Mouse (Mus musculus) heart, postnatal 10 days (tissue): ENCODE measurements around the gene Btnl2. TPM values are rescaled to one million over a fixed set of nuclear protein-coding genes. Genes with fewer than 3 reads are reported as not detected.

Experiments used
- DNase-seq, 2 experiments: peaks; one replicate each; pipeline ENCODE4 v3.0.0; 2021
- intact Hi-C: fragments of 180-260 bp; cut with DNase I; formaldehyde crosslinking; loops from one replicate; pipeline ENCODE4 v1.15.1; 2025
- total RNA-seq, 2 experiments: library from RNA; stranded (reverse); gene quantifications; 2 replicates each; pipeline ENCODE4 v1.2.3; 2021

Gene Btnl2
- total RNA-seq, 2 experiments from 2014 or later: 0.22 to 0.30 TPM

GRCm38 (mm10) chr17:34346041-34346440 is 8.6 kb upstream of the Btnl2 start:
- intact Hi-C loops: no loop called here

GRCm38 (mm10) chr17:34347606-34348308 is 6.9 kb upstream of the Btnl2 start:
- peak; percentile 46 to 59 for DNase-seq
- intact Hi-C loops: no loop called here

More at GRCm38 (mm10) chr17:34346041-34346440, 8.6 kb upstream of the Btnl2 start:
- no peak for DNase-seq

DNA sequence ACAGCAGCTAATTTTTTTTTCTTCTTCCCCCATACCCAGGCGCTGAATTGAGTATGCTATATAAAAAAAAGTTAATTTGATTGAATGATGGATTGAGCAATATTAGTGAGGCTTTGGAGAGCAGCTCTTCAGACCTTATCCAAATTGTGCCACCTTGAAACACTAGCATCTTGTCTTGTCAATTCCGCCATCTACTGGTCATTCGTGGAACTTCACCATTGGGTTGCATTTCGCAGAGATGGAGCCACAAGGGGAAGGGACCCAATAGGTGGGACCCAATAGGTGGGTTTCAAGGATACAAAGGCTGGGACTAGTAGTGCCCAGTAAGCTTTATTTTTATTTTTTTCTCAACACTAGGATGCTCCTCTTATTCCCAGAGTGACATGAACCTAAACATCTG is 5.2 kb upstream of the Btnl2 start:
- intact Hi-C loops: loop anchor here (1.0 kb wide), 1 partner anchor 99 kb away; no protein-coding TSS in a partner anchor
- DNase-seq: peak; percentile 74 to 87

DNA sequence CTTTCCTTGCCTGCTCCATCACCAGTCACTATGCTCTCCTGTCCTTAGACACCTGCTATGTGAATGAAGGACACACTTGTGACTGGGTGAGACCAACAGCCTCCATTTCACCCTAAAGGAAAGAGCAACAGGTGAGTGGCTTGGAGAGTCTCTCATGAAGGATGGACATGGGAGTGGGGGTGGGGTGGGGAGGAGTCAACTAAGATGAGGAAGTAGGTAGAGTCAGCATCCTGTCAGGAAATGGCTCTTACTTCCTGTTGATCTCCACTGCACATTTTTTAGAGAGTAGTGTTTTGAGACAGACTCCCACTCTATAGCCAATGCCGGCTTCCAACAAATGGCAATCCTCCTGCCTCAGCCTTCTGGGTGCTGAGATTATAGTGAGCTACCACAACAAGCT is 318 bp downstream of the Btnl2 start:
- peak in 1 of 2 experiments; percentile 4 for DNase-seq
- intact Hi-C loops: no loop called here

DNA sequence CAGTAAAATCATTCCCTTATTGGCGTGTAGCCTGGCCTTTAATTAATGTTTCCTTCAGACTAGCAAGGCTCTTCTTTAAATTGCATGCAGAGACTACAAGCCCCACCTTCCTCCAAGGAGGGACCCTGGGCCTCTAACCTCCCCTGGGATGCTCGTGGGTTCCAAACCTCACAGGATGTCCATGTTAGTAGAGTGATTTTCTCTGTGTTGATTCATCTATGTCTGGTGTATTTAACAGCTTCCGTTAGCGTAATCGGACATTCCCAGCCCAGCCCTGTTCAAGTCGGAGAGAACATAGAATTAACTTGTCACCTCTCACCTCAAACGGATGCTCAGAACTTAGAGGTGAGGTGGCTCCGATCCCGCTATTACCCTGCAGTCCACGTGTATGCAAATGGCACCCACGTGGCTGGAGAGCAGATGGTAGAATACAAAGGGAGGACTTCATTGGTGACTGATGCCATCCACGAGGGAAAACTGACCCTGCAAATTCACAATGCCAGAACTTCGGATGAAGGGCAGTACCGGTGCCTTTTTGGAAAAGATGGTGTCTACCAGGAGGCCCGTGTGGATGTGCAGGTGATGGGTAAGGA is 8.4 kb downstream of the Btnl2 start:
- intact Hi-C loops: no loop called here
- no peak for DNase-seq

DNA sequence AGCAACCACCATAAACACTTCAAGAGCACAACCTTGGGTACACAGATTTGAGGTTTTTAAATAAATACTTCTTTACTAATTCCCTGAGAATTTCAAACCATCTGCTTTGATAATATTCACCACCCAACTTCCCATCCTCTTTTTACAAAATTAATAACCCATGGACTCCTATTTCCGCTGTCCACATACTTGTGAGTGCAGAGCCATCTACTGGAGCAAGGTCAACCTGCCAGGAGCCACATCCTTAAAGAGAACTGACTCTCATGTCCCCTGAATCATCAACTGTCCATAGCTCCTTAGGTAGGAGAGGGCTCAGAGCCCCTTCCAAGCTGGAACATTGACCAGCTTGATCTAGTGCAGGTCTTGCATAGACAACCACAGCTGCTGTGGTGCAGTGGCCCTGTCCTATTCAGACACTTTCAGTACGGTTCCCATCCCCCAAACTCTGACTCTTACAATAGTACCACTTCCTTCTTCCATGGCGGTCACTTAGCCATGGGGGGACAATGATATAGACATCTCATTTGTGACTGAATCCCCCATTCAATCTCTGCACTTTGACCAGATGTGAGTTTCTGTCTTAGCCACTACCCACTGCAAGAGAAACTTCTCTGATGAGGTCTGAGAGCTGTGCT is 9.2 kb downstream of the Btnl2 start:
- DNase-seq: no peak
- intact Hi-C loops: no loop called here

DNA sequence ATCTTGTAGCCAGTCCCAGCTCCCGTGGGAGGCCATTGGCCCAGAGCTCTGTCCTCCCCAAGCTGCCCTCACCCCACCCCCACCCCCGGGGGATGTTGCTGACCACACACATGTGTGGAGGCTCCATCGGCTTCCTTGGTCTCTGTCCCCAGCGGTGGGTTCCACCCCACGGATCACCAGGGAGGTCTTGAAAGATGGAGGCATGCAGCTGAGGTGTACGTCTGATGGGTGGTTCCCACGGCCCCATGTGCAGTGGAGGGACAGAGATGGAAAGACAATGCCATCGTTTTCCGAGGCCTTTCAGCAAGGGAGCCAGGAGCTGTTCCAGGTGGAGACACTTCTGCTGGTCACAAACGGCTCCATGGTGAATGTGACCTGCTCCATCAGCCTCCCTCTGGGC is 10.4 kb downstream of the Btnl2 start:
- intact Hi-C loops: no loop called here
- DNase-seq: no peak

- DNase-seq: no peak
- intact Hi-C loops: no loop called here
These were observed 15.9 kb downstream of the Btnl2 start for GRCm38 (mm10) chr17:34370563-34370962.

GRCm38 (mm10) chr17:34373055-34373709 is 18.6 kb downstream of the Btnl2 start:
- intact Hi-C loops: no loop called here
- no peak for DNase-seq

- DNase-seq: no peak
- intact Hi-C loops: no loop called here
These were observed 22.2 kb downstream of the Btnl2 start, which contains the start of gene Btnl1 for GRCm38 (mm10) chr17:34376847-34377246. Gene Btnl1, plus strand, starts transcription at chr17:34377132.

GRCm38 (mm10) chr17:34377450-34378209 is 23.0 kb downstream of the Btnl2 start:
- no peak for DNase-seq

GRCm38 (mm10) chr17:34378716-34379115 is 24.1 kb downstream of the Btnl2 start:
- intact Hi-C loops: no loop called here

More at GRCm38 (mm10) chr17:34377450-34378209, 23.0 kb downstream of the Btnl2 start:
- intact Hi-C loops: no loop called here

GRCm38 (mm10) chr17:34379451-34379850 is 24.8 kb downstream of the Btnl2 start:
- DNase-seq: no peak
- intact Hi-C loops: no loop called here

More at GRCm38 (mm10) chr17:34378716-34379115, 24.1 kb downstream of the Btnl2 start:
- DNase-seq: no peak

GRCm38 (mm10) chr17:34381876-34382275 is 27.3 kb downstream of the Btnl2 start:
- no peak for DNase-seq
- intact Hi-C loops: no loop called here

GRCm38 (mm10) chr17:34383212-34383611 is 28.6 kb downstream of the Btnl2 start:
- intact Hi-C loops: no loop called here
- peak in 1 of 2 experiments; percentile 22 for DNase-seq

DNA sequence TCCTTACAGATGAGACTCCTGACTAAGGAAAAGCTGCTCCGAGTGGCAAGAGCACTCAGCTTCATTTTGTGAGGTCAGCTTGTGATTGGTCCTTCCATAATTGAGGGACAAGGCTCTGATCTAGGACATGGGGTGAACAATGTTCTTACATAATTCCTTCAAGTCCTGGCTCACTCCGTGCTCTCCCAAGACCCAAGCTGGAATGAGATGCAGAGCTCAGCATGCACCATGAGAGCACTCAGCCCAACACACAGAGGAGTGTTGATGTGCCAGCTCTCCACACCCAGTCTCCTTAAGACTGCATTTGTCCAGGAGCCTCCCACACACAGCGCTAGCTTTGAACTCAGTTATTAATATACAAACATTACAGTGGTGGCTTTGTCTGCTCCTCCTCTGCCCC is 30.1 kb downstream of the Btnl2 start:
- DNase-seq: no peak
- intact Hi-C loops: no loop called here

GRCm38 (mm10) chr17:34386656-34387055 is 32.0 kb downstream of the Btnl2 start:
- intact Hi-C loops: no loop called here
- no peak for DNase-seq

DNA sequence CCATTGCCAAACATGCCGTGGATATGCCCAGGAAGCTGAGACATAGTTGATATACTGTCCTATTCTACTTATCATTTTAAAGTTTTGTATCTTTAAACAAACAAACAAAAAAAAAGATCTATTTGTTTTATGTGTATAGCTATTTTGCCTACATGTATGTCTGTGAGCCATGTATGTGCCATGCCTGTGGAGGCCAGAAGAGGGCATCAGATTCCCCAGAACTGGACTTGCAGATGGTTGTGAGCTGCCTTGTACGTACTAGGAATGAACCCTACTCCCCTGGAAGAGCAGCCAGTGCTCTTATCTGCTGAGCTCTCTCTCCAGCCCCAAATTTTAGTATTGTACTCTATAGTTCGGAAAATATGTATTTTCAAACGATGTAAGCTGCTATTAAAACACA is 33.9 kb downstream of the Btnl2 start:
- DNase-seq: peak in 1 of 2 experiments; percentile 43
- intact Hi-C loops: loop anchor here (1.0 kb wide), 1 partner anchor 23 kb away; no protein-coding TSS in a partner anchor

DNA sequence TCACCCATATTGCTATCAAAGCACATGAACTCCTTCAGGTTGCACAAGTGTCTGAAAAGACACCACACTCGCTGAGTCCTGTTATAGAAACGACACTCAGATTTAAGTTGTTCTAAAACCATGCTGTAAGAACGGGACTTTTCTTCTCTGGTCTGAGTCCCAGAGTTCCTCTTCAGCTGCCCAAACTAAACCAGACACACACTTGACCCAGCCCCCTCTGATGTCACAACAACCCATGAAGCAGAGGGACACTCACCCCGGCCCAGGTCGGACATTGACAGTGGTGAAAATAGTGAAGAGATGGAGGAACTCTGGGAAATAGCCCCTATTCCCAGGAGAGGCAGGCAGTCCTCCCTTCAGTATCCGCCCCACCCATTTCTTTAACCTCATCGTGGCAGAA is 36.9 kb downstream of the Btnl2 start:
- intact Hi-C loops: no loop called here
- DNase-seq: no peak

DNA sequence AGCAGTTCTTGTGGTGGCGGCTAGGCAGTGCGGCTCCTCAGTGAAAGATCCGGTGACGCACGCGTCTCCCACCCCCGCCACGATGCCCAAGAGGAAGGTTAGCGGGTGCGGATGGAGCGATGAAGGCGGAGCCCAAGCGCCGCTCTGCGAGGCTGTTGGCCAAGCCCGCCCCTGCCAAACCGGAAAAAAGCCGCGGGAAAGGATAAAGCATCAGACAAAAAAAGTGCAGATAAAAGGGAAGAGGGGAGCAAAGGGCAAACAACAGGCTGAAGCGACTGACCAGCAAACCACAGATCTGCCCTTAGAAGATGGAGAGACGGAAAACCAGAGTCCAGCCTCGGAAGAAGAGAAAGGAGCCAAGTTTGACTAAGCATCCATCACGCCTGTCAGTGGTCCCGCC is 37.7 kb downstream of the Btnl2 start:
- peak; percentile 37 to 41 for DNase-seq

More for the DNA sequence above, 37.7 kb downstream of the Btnl2 start:
- intact Hi-C loops: no loop called here
